Mouse (Mus musculus): Measurements from ENCODE around the gene Arhgap19. TPM values are rescaled to one million over a fixed set of nuclear protein-coding genes. Genes with fewer than 3 reads are reported as not detected.
A peak's percentile ranks its signal among the peaks of the same experiment; 100 is the strongest.

Gene Arhgap19
- polyA plus RNA-seq, 1 experiment = 80.1 TPM

DNA sequence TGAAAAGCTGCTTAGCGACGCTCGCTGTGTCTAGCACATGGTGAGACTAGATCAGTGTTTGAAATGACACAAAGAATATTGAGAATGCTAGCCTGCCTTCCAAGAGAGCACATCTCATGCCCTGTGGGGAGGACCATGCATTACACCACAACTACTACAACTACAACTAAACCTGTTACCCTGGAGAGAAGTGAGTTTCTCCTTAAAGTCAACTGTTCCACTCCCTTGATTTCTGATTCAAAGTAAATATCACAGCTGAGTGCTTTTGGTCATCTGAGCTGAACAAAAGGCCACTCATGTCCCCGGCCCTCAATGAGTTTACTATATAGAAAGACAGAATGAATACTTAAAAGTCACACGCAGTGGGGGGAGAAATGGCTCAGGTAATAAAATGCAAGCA is 8.2 kb upstream of the Arhgap19 start:
- Histone ChIP-seq H3K4me3 (ENCODE audit: low read depth, low read length) (no peak overlapping the region), H3K27ac (ENCODE audit: insufficient read depth, low read length) (no peak overlapping the region), H3K9me3 (replicated peaks; ENCODE audit: control insufficient read depth, insufficient read depth, low read length, poor library complexity, severe bottlenecking) (no peaks in the 10 kb centered on the region), H3K27me3 (ENCODE audit: control insufficient read depth, insufficient read depth, low read length, poor library complexity, severe bottlenecking) (no peaks in the 10 kb centered on the region), H3K4me1 (ENCODE audit: control insufficient read depth, insufficient read depth, low read length) (no peaks in the 10 kb centered on the region), H3K36me3 (ENCODE audit: control insufficient read depth, insufficient read depth, low read length, poor library complexity, severe bottlenecking) (no peaks in the 10 kb centered on the region), H3K9ac (ENCODE audit: low read depth, poor library complexity, severe bottlenecking) (no peak overlapping the region)
- no peak for TF ChIP-seq CTCF (IDR thresholded peaks at IDR 0.05; ENCODE audit: low read depth, low read length)
- no peak for TF ChIP-seq POLR2A (IDR thresholded peaks at IDR 0.05; ENCODE audit: insufficient read depth, low read length)
- no peak for TF ChIP-seq EP300 (IDR thresholded peaks at IDR 0.05; ENCODE audit: insufficient read depth, low read depth, low read length)

DNA sequence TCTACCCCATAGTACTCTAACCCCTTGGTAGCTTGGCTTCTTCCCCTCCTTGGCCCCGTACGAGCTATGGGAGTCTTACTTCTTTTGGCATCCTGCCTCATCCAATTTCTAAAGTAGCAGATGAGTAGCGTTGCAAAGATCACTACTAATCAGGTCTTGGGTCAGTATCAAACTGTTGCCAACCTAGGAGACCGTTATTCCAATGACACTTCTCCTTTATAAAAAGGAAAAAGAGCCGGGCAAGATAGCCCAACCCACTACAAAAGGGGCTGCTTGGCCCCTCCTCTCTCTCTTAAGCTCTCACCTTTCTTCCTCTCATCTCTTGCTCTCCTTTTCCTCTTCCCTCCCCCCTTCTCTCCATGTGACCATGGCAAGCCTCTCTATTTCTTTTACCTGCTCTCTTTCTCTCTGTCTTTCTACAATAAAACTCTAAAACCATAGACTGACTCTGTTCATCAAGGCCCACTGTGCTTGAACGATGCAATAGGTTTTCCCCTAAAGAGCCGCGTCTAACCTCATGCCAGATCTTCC is 6.3 kb upstream of the Arhgap19 start:
- TF ChIP-seq POLR2A (IDR thresholded peaks at IDR 0.05; ENCODE audit: insufficient read depth, low read length) = no peak
- TF ChIP-seq EP300 (IDR thresholded peaks at IDR 0.05; ENCODE audit: insufficient read depth, low read depth, low read length) = no peak
- no peak for TF ChIP-seq CTCF (IDR thresholded peaks at IDR 0.05; ENCODE audit: low read depth, low read length)
- no peak overlapping the region for H3K27ac ChIP-seq (ENCODE audit: insufficient read depth, low read length)

DNA sequence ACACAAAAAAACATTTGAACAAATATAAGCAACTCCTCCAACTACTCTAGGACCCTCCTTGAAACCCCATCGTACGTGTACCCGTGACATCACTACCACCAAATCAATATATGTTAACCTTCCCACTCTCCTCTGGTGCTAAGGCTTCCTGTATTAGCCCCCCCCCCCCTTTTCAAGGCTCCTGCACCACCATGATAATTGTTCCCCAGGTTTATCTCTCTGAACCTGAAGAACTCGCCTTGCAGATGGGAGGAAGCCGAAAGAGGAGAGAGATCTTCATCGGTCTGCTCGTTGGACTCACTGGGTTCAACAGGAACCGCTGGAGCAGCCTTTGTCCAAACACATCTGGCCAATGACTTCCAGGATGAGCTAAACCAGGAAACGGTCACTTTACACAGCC is 5.7 kb upstream of the Arhgap19 start:
- Histone ChIP-seq H3K27ac (ENCODE audit: insufficient read depth, low read length) (no peak overlapping the region), H3K4me1 (ENCODE audit: control insufficient read depth, insufficient read depth, low read length) (no peaks in the 10 kb centered on the region)
- TF ChIP-seq EP300 (IDR thresholded peaks at IDR 0.05; ENCODE audit: insufficient read depth, low read depth, low read length) (no peak), POLR2A (IDR thresholded peaks at IDR 0.05; ENCODE audit: insufficient read depth, low read length) (no peak), CTCF (IDR thresholded peaks at IDR 0.05; ENCODE audit: low read depth, low read length) (no peak)

More for the DNA sequence above, 6.3 kb upstream of the Arhgap19 start:
- no peaks in the 10 kb centered on the region for H3K36me3 ChIP-seq (ENCODE audit: control insufficient read depth, insufficient read depth, low read length, poor library complexity, severe bottlenecking)
- no peak overlapping the region for H3K9ac ChIP-seq (ENCODE audit: low read depth, poor library complexity, severe bottlenecking)
- H3K4me3 ChIP-seq (ENCODE audit: low read depth, low read length) = no peak overlapping the region
- H3K4me1 ChIP-seq (ENCODE audit: control insufficient read depth, insufficient read depth, low read length) = no peaks in the 10 kb centered on the region
- no peaks in the 10 kb centered on the region for H3K27me3 ChIP-seq (ENCODE audit: control insufficient read depth, insufficient read depth, low read length, poor library complexity, severe bottlenecking)
- H3K9me3 ChIP-seq (replicated peaks; ENCODE audit: control insufficient read depth, insufficient read depth, low read length, poor library complexity, severe bottlenecking) = no peaks in the 10 kb centered on the region

DNA sequence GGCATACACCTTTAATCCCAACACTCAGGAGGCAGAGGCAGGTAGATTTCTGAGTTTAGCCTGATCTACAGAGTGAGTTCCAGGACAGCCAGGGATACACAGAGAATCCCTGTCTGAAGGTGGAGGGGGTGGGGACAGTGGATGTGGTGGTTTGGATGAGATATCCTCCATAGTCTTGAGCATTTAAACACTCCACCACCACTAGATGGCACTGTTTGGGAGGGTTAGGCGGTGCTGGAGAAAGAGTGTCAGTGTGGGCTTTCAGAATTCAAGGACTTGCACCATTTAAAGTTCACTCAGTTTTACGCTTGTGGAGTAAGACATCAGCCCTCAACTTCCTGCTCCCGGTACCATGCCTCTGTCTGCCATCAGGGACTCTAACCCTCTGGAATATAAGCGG is 4.0 kb upstream of the Arhgap19 start:
- Histone ChIP-seq H3K27me3 (ENCODE audit: control insufficient read depth, insufficient read depth, low read length, poor library complexity, severe bottlenecking) (no peaks in the 10 kb centered on the region), H3K27ac (ENCODE audit: insufficient read depth, low read length) (no peak overlapping the region), H3K4me1 (ENCODE audit: control insufficient read depth, insufficient read depth, low read length) (no peaks in the 10 kb centered on the region), H3K36me3 (ENCODE audit: control insufficient read depth, insufficient read depth, low read length, poor library complexity, severe bottlenecking) (no peaks in the 10 kb centered on the region), H3K9me3 (replicated peaks; ENCODE audit: control insufficient read depth, insufficient read depth, low read length, poor library complexity, severe bottlenecking) (no peaks in the 10 kb centered on the region), H3K9ac (ENCODE audit: low read depth, poor library complexity, severe bottlenecking) (no peak overlapping the region), H3K4me3 (ENCODE audit: low read depth, low read length) (no peak overlapping the region)
- no peak for TF ChIP-seq CTCF (IDR thresholded peaks at IDR 0.05; ENCODE audit: low read depth, low read length)

More for the DNA sequence above, 5.7 kb upstream of the Arhgap19 start:
- H3K9me3 ChIP-seq (replicated peaks; ENCODE audit: control insufficient read depth, insufficient read depth, low read length, poor library complexity, severe bottlenecking) = no peaks in the 10 kb centered on the region
- H3K27me3 ChIP-seq (ENCODE audit: control insufficient read depth, insufficient read depth, low read length, poor library complexity, severe bottlenecking) = no peaks in the 10 kb centered on the region
- no peaks in the 10 kb centered on the region for H3K36me3 ChIP-seq (ENCODE audit: control insufficient read depth, insufficient read depth, low read length, poor library complexity, severe bottlenecking)
- H3K4me3 ChIP-seq (ENCODE audit: low read depth, low read length) = no peak overlapping the region
- H3K9ac ChIP-seq (ENCODE audit: low read depth, poor library complexity, severe bottlenecking) = no peak overlapping the region

DNA sequence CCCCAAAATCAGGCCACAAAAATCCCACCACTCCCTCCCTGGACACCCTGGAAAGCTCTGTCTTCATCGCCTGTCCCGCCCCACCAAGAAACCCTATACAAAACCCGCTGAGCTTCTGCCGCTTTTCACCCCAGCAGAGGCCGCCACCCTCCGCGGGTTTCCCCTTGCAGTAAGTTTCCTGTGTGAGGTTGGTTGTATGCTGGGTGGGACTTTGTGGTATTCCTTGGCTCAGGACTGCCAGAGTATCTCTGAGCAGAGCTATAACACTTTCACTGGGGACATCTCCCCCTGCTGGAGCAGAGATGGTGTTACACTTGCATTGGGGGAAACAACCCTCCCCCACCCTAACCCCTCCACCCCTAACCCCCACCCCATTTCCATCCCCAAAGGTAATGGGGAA is 1.5 kb upstream of the Arhgap19 start:
- H3K27me3 ChIP-seq (ENCODE audit: control insufficient read depth, insufficient read depth, low read length, poor library complexity, severe bottlenecking) = no peaks in the 10 kb centered on the region
- peak overlapping the region; percentile 60; the same call in 1 of the 2 replicates for H3K9ac ChIP-seq (ENCODE audit: low read depth, poor library complexity, severe bottlenecking)
- H3K4me1 ChIP-seq (ENCODE audit: control insufficient read depth, insufficient read depth, low read length) = peaks cover 2% of the 10 kb centered on the region
- H3K4me3 ChIP-seq (ENCODE audit: low read depth, low read length) = no peak overlapping the region
- H3K9me3 ChIP-seq (replicated peaks; ENCODE audit: control insufficient read depth, insufficient read depth, low read length, poor library complexity, severe bottlenecking) = no peaks in the 10 kb centered on the region
- H3K27ac ChIP-seq (ENCODE audit: insufficient read depth, low read length) = no peak overlapping the region
- no peaks in the 10 kb centered on the region for H3K36me3 ChIP-seq (ENCODE audit: control insufficient read depth, insufficient read depth, low read length, poor library complexity, severe bottlenecking)
- peak; percentile 45 for TF ChIP-seq CTCF (IDR thresholded peaks at IDR 0.05; ENCODE audit: low read depth, low read length)
- no peak for TF ChIP-seq EP300 (IDR thresholded peaks at IDR 0.05; ENCODE audit: insufficient read depth, low read depth, low read length)

DNA sequence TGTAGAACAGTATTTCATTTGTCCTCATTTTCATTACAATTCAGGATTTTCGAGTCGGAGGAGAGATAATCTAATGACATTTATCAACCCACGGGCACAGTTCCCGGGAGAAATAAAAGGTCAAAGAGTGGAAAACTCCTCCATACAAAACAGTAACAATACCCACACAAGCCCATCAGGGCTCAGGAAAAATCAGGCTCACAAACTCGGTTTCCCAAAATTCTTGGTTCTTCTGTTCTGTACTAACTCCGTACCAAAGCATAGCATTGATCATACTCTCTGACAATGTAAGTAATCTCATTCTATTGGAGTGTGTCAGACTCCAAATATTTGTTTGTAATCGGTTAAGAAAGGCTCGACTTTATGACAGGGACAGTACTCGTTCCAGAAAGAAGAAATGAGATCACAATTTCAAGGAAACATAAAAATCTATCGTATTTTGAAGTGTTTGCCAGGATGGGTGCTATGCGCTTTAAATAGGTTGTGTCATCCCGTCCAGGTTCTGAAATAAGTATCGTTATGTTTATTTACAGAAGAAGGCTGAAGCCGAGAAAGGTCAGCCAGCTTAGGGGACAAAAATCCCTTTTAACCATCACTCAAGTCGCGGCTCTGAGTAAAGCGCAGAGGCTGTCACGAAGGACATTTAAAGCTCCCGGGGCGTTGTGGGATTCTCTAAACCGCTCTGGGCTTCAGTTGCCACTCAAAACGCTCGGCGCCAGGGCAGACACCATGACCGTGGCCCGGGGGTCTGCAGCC is 683 bp downstream of the Arhgap19 start:
- no peaks in the 10 kb centered on the region for H3K36me3 ChIP-seq (ENCODE audit: control insufficient read depth, insufficient read depth, low read length, poor library complexity, severe bottlenecking)

More for the DNA sequence above, 683 bp downstream of the Arhgap19 start:
- H3K27ac ChIP-seq (ENCODE audit: insufficient read depth, low read length) = no peak overlapping the region
- H3K4me3 ChIP-seq (ENCODE audit: low read depth, low read length) = peak overlapping the region; percentile 87
- H3K27me3 ChIP-seq (ENCODE audit: control insufficient read depth, insufficient read depth, low read length, poor library complexity, severe bottlenecking) = no peaks in the 10 kb centered on the region
- TF ChIP-seq CTCF (IDR thresholded peaks at IDR 0.05; ENCODE audit: low read depth, low read length) = no peak
- no peak for TF ChIP-seq EP300 (IDR thresholded peaks at IDR 0.05; ENCODE audit: insufficient read depth, low read depth, low read length)
- no peak for TF ChIP-seq POLR2A (IDR thresholded peaks at IDR 0.05; ENCODE audit: insufficient read depth, low read length)
- H3K9ac ChIP-seq (ENCODE audit: low read depth, poor library complexity, severe bottlenecking) = peak overlapping the region; percentile 56
- H3K4me1 ChIP-seq (ENCODE audit: control insufficient read depth, insufficient read depth, low read length) = peaks cover 2% of the 10 kb centered on the region
- H3K9me3 ChIP-seq (replicated peaks; ENCODE audit: control insufficient read depth, insufficient read depth, low read length, poor library complexity, severe bottlenecking) = no peaks in the 10 kb centered on the region
